Mouse (Mus musculus) stomach, embryonic 16.5 days (tissue): ENCODE data around the gene Psmd13. TPM values are rescaled to one million over a fixed set of nuclear protein-coding genes. Genes with fewer than 3 reads are reported as not detected.

Experiments
- ATAC-seq: fragments of 200-750 bp; cut with Nextera tagmentation; 2 replicates; pipeline ENCODE4 v1.8.0; 2017; ENCODE audit warnings: moderate number of reproducible peaks, moderate TSS enrichment; ENCODE audit not compliant: insufficient read depth, low FRiP score
- H3K27ac ChIP-seq: fragments of 300-500 bp; sonication (generic); 2 replicates; pipeline ENCODE4 v1.5.1; 2014; ENCODE audit warnings: low read length
- H3K27me3 ChIP-seq: fragments of 300-500 bp; sonication (generic); 2 replicates; pipeline ENCODE4 v1.6.1; 2014; ENCODE audit warnings: low read length, control low read depth, mixed read lengths; ENCODE audit not compliant: control insufficient read depth, insufficient read depth
- H3K36me3 ChIP-seq: fragments of 300-500 bp; sonication (generic); 2 replicates; pipeline ENCODE4 v1.6.1; 2014; ENCODE audit warnings: low read length; ENCODE audit not compliant: control insufficient read depth, insufficient read depth
- H3K4me1 ChIP-seq: fragments of 300-500 bp; sonication (generic); 2 replicates; pipeline ENCODE4 v1.6.1; 2014; ENCODE audit warnings: low read length, control low read depth, mixed read lengths; ENCODE audit not compliant: control insufficient read depth, insufficient read depth
- H3K4me2 ChIP-seq: fragments of 300-500 bp; sonication (generic); 2 replicates; pipeline ENCODE4 v1.6.1; 2014; ENCODE audit warnings: low read depth, low read length, mixed read lengths
- H3K4me3 ChIP-seq: fragments of 300-500 bp; sonication (generic); replicated peaks from 2 replicates; pipeline ENCODE4 v1.5.1; 2014; ENCODE audit warnings: mild to moderate bottlenecking, low read length
- H3K9ac ChIP-seq: fragments of 300-500 bp; sonication (generic); 2 replicates; pipeline ENCODE4 v1.6.1; 2014; ENCODE audit warnings: low read length
- H3K9me3 ChIP-seq: fragments of 300-500 bp; sonication (generic); replicated peaks from 2 replicates; pipeline ENCODE4 v1.6.1; 2016; ENCODE audit warnings: low read length, control low read depth; ENCODE audit not compliant: control insufficient read depth
- WGBS: fragments of 180-500 bp; shearing (Covaris S2); extraction: QIAGEN DNeasy Blood & Tissue Kit; methylation state at CpG from one replicate; pipeline ENCODE4 v1.1.7; 2014; 5-methylcytosine and 5-hydroxymethylcytosine counted together
- polyA plus RNA-seq: library from polyadenylated mRNA; unstranded; fragments of >200 nt; fragmentation: Nextera tagmentation; extraction: Ambion mirVana; gene quantifications from 2 replicates; pipeline ENCODE4 v1.2.1, GENCODE M21; 2015

The Psmd13 gene
- polyA plus RNA-seq, 1 experiment from 2014 or later, result 193 TPM

- H3K36me3 ChIP-seq, result no peaks in the 10 kb centered on the region
- H3K4me1 ChIP-seq, result no peaks in the 10 kb centered on the region
- H3K27me3 ChIP-seq, result no peaks in the 10 kb centered on the region; the same call in none of the 2 replicates
- H3K4me2 ChIP-seq, result no peak overlapping the region
- ATAC-seq, result no peak
- no peak overlapping the region for H3K4me3 ChIP-seq
- no peaks in the 10 kb centered on the region for H3K9me3 ChIP-seq
- 64% methylated on average over 7 of the region's 7 CpGs for WGBS
- H3K9ac ChIP-seq, result no peak overlapping the region
- no peak overlapping the region for H3K27ac ChIP-seq
These were observed 38.0 kb upstream of the Psmd13 start for GRCm38 (mm10) chr7:140843806-140844205.

GRCm38 (mm10) chr7:140844905-140845665 lies 36.7 kb upstream of the Psmd13 start, which contains the start of gene Scgb1c1:
TSS of gene Scgb1c1 (plus strand) at chr7:140845547.
- no peaks in the 10 kb centered on the region for H3K4me1 ChIP-seq
- no peak within 1 kb of the TSS for H3K4me3 ChIP-seq
- no peaks in the 10 kb centered on the region for H3K9me3 ChIP-seq
- no peaks in the 10 kb centered on the region; the same call in none of the 2 replicates for H3K27me3 ChIP-seq
- H3K9ac ChIP-seq, result no peak within 1 kb of the TSS
- no peaks in the 10 kb centered on the region for H3K36me3 ChIP-seq
- 26% methylated on average over 14 of the region's 14 CpGs for WGBS
- H3K4me2 ChIP-seq, result no peak within 1 kb of the TSS
- H3K27ac ChIP-seq, result no peak within 1 kb of the TSS
- peak; percentile 79 for ATAC-seq

GRCm38 (mm10) chr7:140845683-140846082 lies 36.1 kb upstream of the Psmd13 start:
- no peak overlapping the region for H3K9ac ChIP-seq
- H3K36me3 ChIP-seq, result no peaks in the 10 kb centered on the region
- ATAC-seq, result no peak
- H3K27me3 ChIP-seq, result no peaks in the 10 kb centered on the region; the same call in none of the 2 replicates
- no peak overlapping the region for H3K4me2 ChIP-seq
- no peaks in the 10 kb centered on the region for H3K9me3 ChIP-seq
- H3K27ac ChIP-seq, result no peak overlapping the region
- no peak overlapping the region for H3K4me3 ChIP-seq
- 66% methylated on average over 4 of the region's 4 CpGs for WGBS
- no peaks in the 10 kb centered on the region for H3K4me1 ChIP-seq

GRCm38 (mm10) chr7:140846676-140847075 lies 35.1 kb upstream of the Psmd13 start:
- Histone ChIP-seq H3K4me2 (no peak overlapping the region), H3K27me3 (no peaks in the 10 kb centered on the region; the same call in 1 of the 2 replicates), H3K9ac (no peak overlapping the region), H3K4me3 (no peak overlapping the region), H3K9me3 (no peaks in the 10 kb centered on the region), H3K36me3 (peaks cover 4% of the 10 kb centered on the region; the same call in 1 of the 2 replicates), H3K4me1 (no peaks in the 10 kb centered on the region), H3K27ac (no peak overlapping the region)
- 80% methylated on average over 10 of the region's 10 CpGs for WGBS
- no peak for ATAC-seq

- Histone ChIP-seq H3K4me2 (no peak within 1 kb of the TSS), H3K9ac (peak within 1 kb of the TSS; percentile 0), H3K27ac (no peak within 1 kb of the TSS), H3K9me3 (no peaks in the 10 kb centered on the region), H3K4me3 (no peak within 1 kb of the TSS), H3K36me3 (peaks cover 9% of the 10 kb centered on the region; the same call in 1 of the 2 replicates), H3K27me3 (no peaks in the 10 kb centered on the region; the same call in 1 of the 2 replicates), H3K4me1 (no peaks in the 10 kb centered on the region)
- ATAC-seq, result no peak
- WGBS, result 55% methylated on average over 11 of the region's 11 CpGs
These were observed 33.8 kb upstream of the Psmd13 start, which contains the start of gene Odf3 for GRCm38 (mm10) chr7:140847755-140848580. TSS of gene Odf3 (plus strand) at chr7:140847805.

- Histone ChIP-seq H3K4me1 (no peaks in the 10 kb centered on the region), H3K9ac (peak overlapping the region; percentile 0; the same call in 1 of the 2 replicates), H3K4me2 (no peak overlapping the region), H3K27me3 (no peaks in the 10 kb centered on the region; the same call in 1 of the 2 replicates), H3K9me3 (no peaks in the 10 kb centered on the region), H3K36me3 (peaks cover 10% of the 10 kb centered on the region), H3K4me3 (no peak overlapping the region), H3K27ac (no peak overlapping the region)
- ATAC-seq, result no peak
- 85% methylated on average over 10 of the region's 10 CpGs for WGBS
These were observed 33.2 kb upstream of the Psmd13 start for GRCm38 (mm10) chr7:140848591-140848990.

GRCm38 (mm10) chr7:140851916-140852315 lies 29.9 kb upstream of the Psmd13 start:
- Histone ChIP-seq H3K9ac (no peak overlapping the region), H3K4me3 (no peak overlapping the region), H3K36me3 (peaks cover 14% of the 10 kb centered on the region), H3K27ac (no peak overlapping the region), H3K9me3 (no peaks in the 10 kb centered on the region), H3K4me2 (no peak overlapping the region), H3K4me1 (peaks cover 11% of the 10 kb centered on the region), H3K27me3 (no peaks in the 10 kb centered on the region)
- ATAC-seq, result no peak
- WGBS, result 90% methylated on average over 4 of the region's 4 CpGs

- WGBS, result 84% methylated on average over 9 of the region's 9 CpGs
- ATAC-seq, result no peak
- Histone ChIP-seq H3K27me3 (no peaks in the 10 kb centered on the region), H3K9me3 (no peaks in the 10 kb centered on the region), H3K4me1 (peaks cover 18% of the 10 kb centered on the region), H3K9ac (no peak overlapping the region), H3K4me2 (no peak overlapping the region), H3K4me3 (no peak overlapping the region), H3K27ac (no peak overlapping the region), H3K36me3 (peaks cover 14% of the 10 kb centered on the region)
These were observed 28.4 kb upstream of the Psmd13 start for GRCm38 (mm10) chr7:140853386-140853785.

GRCm38 (mm10) chr7:140854483-140854882 lies 27.3 kb upstream of the Psmd13 start:
- no peak overlapping the region for H3K27ac ChIP-seq
- no peak for ATAC-seq
- peaks cover 16% of the 10 kb centered on the region for H3K36me3 ChIP-seq
- H3K4me2 ChIP-seq, result no peak overlapping the region
- H3K9ac ChIP-seq, result no peak overlapping the region
- H3K4me1 ChIP-seq, result peaks cover 24% of the 10 kb centered on the region
- no peaks in the 10 kb centered on the region for H3K27me3 ChIP-seq
- no peaks in the 10 kb centered on the region for H3K9me3 ChIP-seq
- no peak overlapping the region for H3K4me3 ChIP-seq
- WGBS, result 93% methylated on average over 18 of the region's 18 CpGs
